Comparison of ENCODE assay signal across 7 mouse cellular contexts in genomic region chr1:118321661-118322201, GRCm38 (mm10). TPM values are rescaled to one million over a fixed set of nuclear protein-coding genes. Genes with fewer than 3 reads are reported as not detected.
A peak's percentile ranks its signal among the peaks of the same experiment; 100 is the strongest.
DNase-seq lines count a peak whose midpoint lies in the region; ATAC-seq lines count a peak whose summit lies in the region.

TSS of gene Nifk (plus strand) at chr1:118321839.

- H3K4me3 ChIP-seq in embryonic facial prominence, embryonic 11.5 days (ENCODE audit: low read depth, low read length) = peak within 1 kb of the TSS; percentile 85
- H3K4me3 ChIP-seq in limb, embryonic 11.5 days (ENCODE audit: low read depth, low read length) = peak within 1 kb of the TSS; percentile 92
- H3K4me3 ChIP-seq in midbrain, embryonic 14.5 days (replicated peaks; ENCODE audit: low read depth, low read length) = peak within 1 kb of the TSS; percentile 95

- no peaks in the 10 kb centered on the region for H3K27me3 ChIP-seq in embryonic facial prominence, embryonic 11.5 days (ENCODE audit: control insufficient read depth, insufficient read depth, low read length)
- H3K27me3 ChIP-seq in limb, embryonic 11.5 days (ENCODE audit: control insufficient read depth, insufficient read depth, low read length) = no peaks in the 10 kb centered on the region
- no peaks in the 10 kb centered on the region for H3K27me3 ChIP-seq in midbrain, embryonic 14.5 days (ENCODE audit: control insufficient read depth, insufficient read depth, low read length)

- H3K36me3 ChIP-seq in embryonic facial prominence, embryonic 11.5 days (replicated peaks; ENCODE audit: control insufficient read depth, insufficient read depth, low read depth, low read length) = no peaks in the 10 kb centered on the region
- peaks cover 12% of the 10 kb centered on the region for H3K36me3 ChIP-seq in limb, embryonic 11.5 days (ENCODE audit: control insufficient read depth, insufficient read depth, low read length)
- peaks cover 22% of the 10 kb centered on the region for H3K36me3 ChIP-seq in midbrain, embryonic 14.5 days (ENCODE audit: control insufficient read depth, insufficient read depth, low read length)

- WGBS in embryonic facial prominence, embryonic 11.5 days = under 1% methylated on average over 37 of the region's 37 CpGs
- WGBS in limb, embryonic 11.5 days = under 1% methylated on average over 37 of the region's 37 CpGs
- WGBS in midbrain, embryonic 14.5 days = under 1% methylated on average over 37 of the region's 37 CpGs

- peak within 1 kb of the TSS; percentile 85 for H3K9ac ChIP-seq in embryonic facial prominence, embryonic 11.5 days (replicated peaks; ENCODE audit: low read length)
- peak within 1 kb of the TSS; percentile 76 for H3K9ac ChIP-seq in limb, embryonic 11.5 days (ENCODE audit: low read length)
- peak within 1 kb of the TSS; percentile 69 for H3K9ac ChIP-seq in midbrain, embryonic 14.5 days (replicated peaks; ENCODE audit: low read length)

- ATAC-seq in embryonic facial prominence, embryonic 11.5 days (replicated peaks; ENCODE audit: insufficient number of reproducible peaks, low FRiP score, low TSS enrichment, low read depth) = peak; percentile 92
- peak; percentile 80 for ATAC-seq in limb, embryonic 11.5 days (ENCODE audit: insufficient number of reproducible peaks, low FRiP score, low TSS enrichment, low read depth)
- peak; percentile 92 for ATAC-seq in midbrain, embryonic 14.5 days (ENCODE audit: low FRiP score, low TSS enrichment)

- peak within 1 kb of the TSS; percentile 78 for H3K4me2 ChIP-seq in embryonic facial prominence, embryonic 11.5 days (ENCODE audit: low read depth, low read length)
- peak within 1 kb of the TSS; percentile 70 for H3K4me2 ChIP-seq in limb, embryonic 11.5 days (ENCODE audit: low read depth, severe bottlenecking)
- H3K4me2 ChIP-seq in midbrain, embryonic 14.5 days (ENCODE audit: low read length) = peak within 1 kb of the TSS; percentile 92

- H3K4me1 ChIP-seq in embryonic facial prominence, embryonic 11.5 days (ENCODE audit: control insufficient read depth, insufficient read depth, low read length) = no peaks in the 10 kb centered on the region; the same call in 1 of the 2 replicates
- peaks cover 5% of the 10 kb centered on the region for H3K4me1 ChIP-seq in limb, embryonic 11.5 days (ENCODE audit: control insufficient read depth, insufficient read depth, low read length)
- peaks cover 5% of the 10 kb centered on the region; the same call in 1 of the 2 replicates for H3K4me1 ChIP-seq in midbrain, embryonic 14.5 days (ENCODE audit: control insufficient read depth, insufficient read depth, low read length)

- peak; percentile 95 for DNase-seq in adrenal gland, postnatal 14 days
- DNase-seq in embryonic facial prominence, embryonic 11.5 days (ENCODE audit: low spot score) = peak; percentile 98
- peak; percentile 99 for DNase-seq in heart, adult 11 months
- peak; percentile 91 for DNase-seq in kidney, adult 18-20 months
- peak; percentile 96 for DNase-seq in limb, embryonic 11.5 days (ENCODE audit: low spot score)
- DNase-seq in midbrain, embryonic 14.5 days = peak; percentile 99
- DNase-seq in spleen, adult 18-20 months = peak; percentile 78 to 88

- H3K9me3 ChIP-seq in embryonic facial prominence, embryonic 11.5 days (replicated peaks; ENCODE audit: control insufficient read depth, low read length) = no peaks in the 10 kb centered on the region
- no peaks in the 10 kb centered on the region for H3K9me3 ChIP-seq in limb, embryonic 11.5 days (ENCODE audit: control insufficient read depth, low read length)
- H3K9me3 ChIP-seq in midbrain, embryonic 14.5 days (ENCODE audit: control insufficient read depth, low read length) = no peaks in the 10 kb centered on the region

- no peak within 1 kb of the TSS for H3K27ac ChIP-seq in embryonic facial prominence, embryonic 11.5 days (replicated peaks; ENCODE audit: low read depth, low read length)
- H3K27ac ChIP-seq in limb, embryonic 11.5 days (replicated peaks; ENCODE audit: low read depth, low read length) = no peak within 1 kb of the TSS
- 0 out of 2 replicates have a peak within 1 kb of the TSS, but pooled peaks have one; percentile 20 for H3K27ac ChIP-seq in midbrain, embryonic 14.5 days (replicated peaks; ENCODE audit: low read depth, low read length)

RNA-seq across cellular contexts. Expression of gene Nifk, which starts in this region (rescaled TPM):
- 43.1 and 46.0 TPM in 2 replicates for total RNA-seq in adrenal gland, postnatal 14 days (2021)
- polyA plus RNA-seq in embryonic facial prominence, embryonic 11.5 days (2014; fragmentation: Nextera tagmentation; extraction: Ambion mirVana) = 113 and 120 TPM in 2 replicates
- polyA plus RNA-seq in limb, embryonic 11.5 days (2014; fragmentation: Nextera tagmentation; extraction: Ambion mirVana) = 101 and 118 TPM in 2 replicates
- 70.0 and 75.8 TPM in 2 replicates for polyA plus RNA-seq in midbrain, embryonic 14.5 days (2014; fragmentation: Nextera tagmentation; extraction: Ambion mirVana)
